Mouse (Mus musculus) heart, postnatal 0 days (tissue): Measurements from ENCODE around the gene Olfr111. TPM values are rescaled to one million over a fixed set of nuclear protein-coding genes. Genes with fewer than 3 reads are reported as not detected.

ENCODE experiments used
- ATAC-seq: fragments of 200-750 bp; cut with Nextera tagmentation; 2 replicates; pipeline ENCODE4 v1.8.0; 2017; ENCODE audit warnings: low read depth, moderate number of reproducible peaks, moderate library complexity; ENCODE audit not compliant: insufficient read depth
- DNase-seq: peaks from one replicate; pipeline ENCODE4 v3.0.0-alpha.2; 2016; ENCODE audit warnings: low spot score
- H3K27ac ChIP-seq: fragments of 300-500 bp; sonication (generic); 2 replicates; pipeline ENCODE4 v1.5.1; 2014; ENCODE audit warnings: low read depth, mild to moderate bottlenecking
- H3K27me3 ChIP-seq: fragments of 300-500 bp; sonication (generic); 2 replicates; pipeline ENCODE4 v1.6.1; 2014; ENCODE audit warnings: low read length, mixed read lengths; ENCODE audit not compliant: control insufficient read depth, insufficient read depth
- H3K36me3 ChIP-seq: fragments of 300-500 bp; sonication (generic); replicated peaks from 2 replicates; pipeline ENCODE4 v1.6.1; 2014; ENCODE audit warnings: low read length, mixed read lengths; ENCODE audit not compliant: control insufficient read depth, insufficient read depth
- H3K4me1 ChIP-seq: fragments of 300-500 bp; sonication (generic); 2 replicates; pipeline ENCODE4 v1.6.1; 2014; ENCODE audit warnings: antibody characterized with exemption; ENCODE audit not compliant: control insufficient read depth, insufficient read depth
- H3K4me2 ChIP-seq: fragments of 300-500 bp; sonication (generic); 2 replicates; pipeline ENCODE4 v1.6.1; 2014; ENCODE audit warnings: low read depth, mild to moderate bottlenecking, low read length, moderate library complexity
- H3K4me3 ChIP-seq: fragments of 300-500 bp; sonication (generic); 2 replicates; pipeline ENCODE4 v1.5.1; 2014; ENCODE audit warnings: low read depth, low read length
- H3K9ac ChIP-seq: fragments of 300-500 bp; sonication (generic); replicated peaks from 2 replicates; pipeline ENCODE4 v1.6.1; 2014; ENCODE audit warnings: low read depth, low read length, mixed read lengths
- H3K9me3 ChIP-seq: fragments of 300-500 bp; sonication (generic); replicated peaks from 2 replicates; pipeline ENCODE4 v1.6.1; 2016; ENCODE audit warnings: low read length; ENCODE audit not compliant: control insufficient read depth
- CTCF ChIP-seq: IDR thresholded peaks from 2 replicates; pipeline ENCODE4 v1.5.1; 2016; ENCODE audit warnings: antibody characterized with exemption, control low read depth, low read depth
- EP300 ChIP-seq: IDR thresholded peaks from 2 replicates; pipeline ENCODE4 v1.6.1; 2016; ENCODE audit warnings: antibody characterized with exemption, low read depth
- polyA plus RNA-seq: library from polyadenylated mRNA; unstranded; fragments of >200 nt; fragmentation: Nextera tagmentation; extraction: Ambion mirVana; gene quantifications from 2 replicates; pipeline ENCODE4 v1.2.1, GENCODE M21; 2015
- total RNA-seq: library from RNA; depleted of rRNA; stranded (reverse); fragments of >200 nt; gene quantifications from 2 replicates; pipeline ENCODE4 v1.2.3, GENCODE M21; 2014; ENCODE audit warnings: low replicate concordance; rRNA removed

Olfr111 gene
- total and polyA plus RNA-seq, 2 experiments from 2014 or later: not detected

GRCm38 (mm10) chr17:37569351-37569750, 61.5 kb downstream of the Olfr111 start, which contains the start of gene Olfr112:
Gene Olfr112, minus strand, starts transcription at chr17:37569451.
- no peaks in the 10 kb centered on the region for H3K27me3 ChIP-seq
- H3K4me2 ChIP-seq: no peak within 1 kb of the TSS
- no peak for DNase-seq
- no peaks in the 10 kb centered on the region for H3K36me3 ChIP-seq
- H3K4me3 ChIP-seq: no peak within 1 kb of the TSS
- no peaks in the 10 kb centered on the region for H3K4me1 ChIP-seq
- H3K9ac ChIP-seq: no peak within 1 kb of the TSS
- ATAC-seq: no peak
- H3K27ac ChIP-seq: no peak within 1 kb of the TSS
- TF ChIP-seq EP300 (no peak), CTCF (no peak)
- H3K9me3 ChIP-seq: peaks cover 4% of the 10 kb centered on the region

GRCm38 (mm10) chr17:37577563-37577962, 69.7 kb downstream of the Olfr111 start, which contains the start of gene Olfr113:
Gene Olfr113, minus strand, starts transcription at chr17:37577663.
- H3K27ac ChIP-seq: no peak within 1 kb of the TSS
- H3K36me3 ChIP-seq: no peaks in the 10 kb centered on the region
- TF ChIP-seq CTCF: no peak
- no peak for TF ChIP-seq EP300
- H3K9ac ChIP-seq: no peak within 1 kb of the TSS
- no peak for DNase-seq
- H3K27me3 ChIP-seq: no peaks in the 10 kb centered on the region
- no peak for ATAC-seq
- H3K4me3 ChIP-seq: no peak within 1 kb of the TSS
- H3K9me3 ChIP-seq: no peaks in the 10 kb centered on the region
- H3K4me1 ChIP-seq: no peaks in the 10 kb centered on the region
- no peak within 1 kb of the TSS for H3K4me2 ChIP-seq

Other genes starting within 250 kb of the Olfr111 start
- gene Olfr98, start 244.3 kb upstream of the Olfr111 start, total RNA-seq: not detected in 2 replicates
- gene Olfr98, start 244.3 kb upstream of the Olfr111 start, polyA plus RNA-seq: not detected in 2 replicates
- 0.42 and 0.43 TPM in 2 replicates for gene H2-M3, start 237.8 kb upstream of the Olfr111 start, total RNA-seq
- gene H2-M3, start 237.8 kb upstream of the Olfr111 start, polyA plus RNA-seq: 2.6 and 2.9 TPM in 2 replicates
- not detected in 2 replicates for gene Olfr99, start 224.6 kb upstream of the Olfr111 start, total RNA-seq
- gene Olfr99, start 224.6 kb upstream of the Olfr111 start, polyA plus RNA-seq: not detected in 2 replicates
- not detected in 2 replicates for gene Olfr101, start 203.7 kb upstream of the Olfr111 start, total RNA-seq
- not detected in 2 replicates for gene Olfr101, start 203.7 kb upstream of the Olfr111 start, polyA plus RNA-seq
- not detected in 2 replicates for gene Olfr102, start 191.0 kb upstream of the Olfr111 start, total RNA-seq
- gene Olfr102, start 191.0 kb upstream of the Olfr111 start, polyA plus RNA-seq: not detected in 2 replicates
- gene Olfr103, start 168.3 kb upstream of the Olfr111 start, total RNA-seq: not detected in 2 replicates
- not detected in 2 replicates for gene Olfr103, start 168.3 kb upstream of the Olfr111 start, polyA plus RNA-seq
- not detected in 2 replicates for gene Olfr104-ps, start 148.4 kb upstream of the Olfr111 start, total RNA-seq
- gene Olfr104-ps, start 148.4 kb upstream of the Olfr111 start, polyA plus RNA-seq: not detected in 2 replicates
- not detected in 2 replicates for gene Olfr105-ps, start 129.0 kb upstream of the Olfr111 start, total RNA-seq
- not detected in 2 replicates for gene Olfr105-ps, start 129.0 kb upstream of the Olfr111 start, polyA plus RNA-seq
- gene Olfr106-ps, start 117.6 kb upstream of the Olfr111 start, total RNA-seq: not detected in 2 replicates
- gene Olfr106-ps, start 117.6 kb upstream of the Olfr111 start, polyA plus RNA-seq: not detected in 2 replicates
- gene Olfr107, start 108.8 kb upstream of the Olfr111 start, total RNA-seq: not detected in 2 replicates
- gene Olfr107, start 108.8 kb upstream of the Olfr111 start, polyA plus RNA-seq: not detected in 2 replicates
- gene Olfr108, start 62.5 kb upstream of the Olfr111 start, total RNA-seq: not detected in 2 replicates
- gene Olfr108, start 62.5 kb upstream of the Olfr111 start, polyA plus RNA-seq: not detected in 2 replicates
- not detected in 2 replicates for gene Olfr109, start 49.1 kb upstream of the Olfr111 start, total RNA-seq
- not detected in 2 replicates for gene Olfr109, start 49.1 kb upstream of the Olfr111 start, polyA plus RNA-seq
- not detected in 2 replicates for gene H2-M2, start 24.5 kb upstream of the Olfr111 start, total RNA-seq
- not detected in 2 replicates for gene H2-M2, start 24.5 kb upstream of the Olfr111 start, polyA plus RNA-seq
- not detected in 2 replicates for gene Olfr110, start 15.6 kb upstream of the Olfr111 start, total RNA-seq
- gene Olfr110, start 15.6 kb upstream of the Olfr111 start, polyA plus RNA-seq: not detected in 2 replicates
- gene Olfr112, start 61.4 kb downstream of the Olfr111 start, total RNA-seq: not detected in 2 replicates
- gene Olfr112, start 61.4 kb downstream of the Olfr111 start, polyA plus RNA-seq: not detected in 2 replicates
- gene Olfr113, start 69.6 kb downstream of the Olfr111 start, total RNA-seq: not detected in 2 replicates
- gene Olfr113, start 69.6 kb downstream of the Olfr111 start, polyA plus RNA-seq: not detected in 2 replicates
- gene Olfr114, start 84.7 kb downstream of the Olfr111 start, total RNA-seq: not detected in 2 replicates
- gene Olfr114, start 84.7 kb downstream of the Olfr111 start, polyA plus RNA-seq: not detected in 2 replicates
- not detected in 2 replicates for gene Olfr115, start 119.1 kb downstream of the Olfr111 start, total RNA-seq
- gene Olfr115, start 119.1 kb downstream of the Olfr111 start, polyA plus RNA-seq: not detected in 2 replicates
- gene Olfr116, start 119.2 kb downstream of the Olfr111 start, total RNA-seq: not detected in 2 replicates
- gene Olfr116, start 119.2 kb downstream of the Olfr111 start, polyA plus RNA-seq: not detected in 2 replicates
- gene Olfr117, start 155.8 kb downstream of the Olfr111 start, total RNA-seq: not detected in 2 replicates
- gene Olfr117, start 155.8 kb downstream of the Olfr111 start, polyA plus RNA-seq: not detected in 2 replicates
- not detected in 2 replicates for gene Olfr118, start 159.0 kb downstream of the Olfr111 start, total RNA-seq
- gene Olfr118, start 159.0 kb downstream of the Olfr111 start, polyA plus RNA-seq: not detected in 2 replicates
- gene Olfr119, start 188.5 kb downstream of the Olfr111 start, total RNA-seq: not detected in 2 replicates
- not detected in 2 replicates for gene Olfr119, start 188.5 kb downstream of the Olfr111 start, polyA plus RNA-seq
- not detected in 2 replicates for gene Olfr120, start 213.8 kb downstream of the Olfr111 start, total RNA-seq
- gene Olfr120, start 213.8 kb downstream of the Olfr111 start, polyA plus RNA-seq: not detected in 2 replicates
- not detected in 2 replicates for gene Olfr121, start 240.8 kb downstream of the Olfr111 start, total RNA-seq
- not detected in 2 replicates for gene Olfr121, start 240.8 kb downstream of the Olfr111 start, polyA plus RNA-seq